Mouse (Mus musculus) lung, postnatal 0 days (tissue): ENCODE results near the gene Dpp7.

ENCODE experiments used
- CTCF ChIP-seq: IDR thresholded peaks from 2 replicates; pipeline ENCODE4 v1.5.1; 2016; ENCODE audit warnings: antibody characterized with exemption, mild to moderate bottlenecking
- EP300 ChIP-seq: IDR thresholded peaks from 2 replicates; pipeline ENCODE4 v1.6.1; 2016; ENCODE audit warnings: antibody characterized with exemption, mild to moderate bottlenecking, control low read depth

GRCm38 (mm10) chr2:25333569-25333968 is 22.6 kb downstream of the Dpp7 start:
- TF ChIP-seq CTCF (no peak), EP300 (no peak)
